Mouse (Mus musculus) heart, postnatal 0 days (tissue): ENCODE results near the gene Zcwpw1.

Experiments
- CTCF ChIP-seq: IDR thresholded peaks from 2 replicates; pipeline ENCODE4 v1.5.1; 2016; ENCODE audit warnings: antibody characterized with exemption, control low read depth, low read depth
- EP300 ChIP-seq: IDR thresholded peaks from 2 replicates; pipeline ENCODE4 v1.6.1; 2016; ENCODE audit warnings: antibody characterized with exemption, low read depth

DNA sequence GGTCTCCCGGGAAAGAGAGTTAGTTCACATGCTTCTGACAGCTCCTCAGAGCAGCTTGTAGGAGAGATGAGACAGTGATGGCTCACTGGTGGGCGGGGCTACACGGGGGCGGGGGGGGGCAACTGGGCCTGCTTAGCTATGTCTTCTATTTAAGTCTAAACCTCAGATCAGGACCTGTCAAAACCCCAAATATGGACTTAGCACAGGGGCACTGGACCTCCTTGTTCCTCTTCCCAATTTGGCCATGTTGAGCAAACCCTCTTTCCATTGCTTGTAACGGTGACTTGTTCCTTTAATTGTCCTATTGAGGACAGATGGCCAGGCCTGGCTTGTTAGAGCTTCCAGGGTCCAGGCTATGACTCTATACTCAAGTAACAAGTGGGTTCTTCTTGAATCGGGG lies 43.9 kb downstream of the Zcwpw1 start:
- TF ChIP-seq CTCF, result no peak
- no peak for TF ChIP-seq EP300
